Mouse (Mus musculus) megakaryocyte-erythroid progenitor cell, adult 5-6 weeks (primary cell): ENCODE results near the gene Cdk7. TPM values are rescaled to one million over a fixed set of nuclear protein-coding genes. Genes with fewer than 3 reads are reported as not detected.

Experiments used
- ATAC-seq: replicated peaks from 2 replicates; pipeline ENCODE4 v1.8.0; 2016; ENCODE audit warnings: mild to moderate bottlenecking, inconsistent platforms; ENCODE audit not compliant: severe bottlenecking, poor library complexity, low FRiP score, low TSS enrichment
- total RNA-seq, 2 experiments: library from RNA; stranded (forward) in 1 of 2; stranded (reverse) in 1 of 2; fragments of 200-1000, 215-1000 nt in 1 of 2; fragments of >200 nt in 1 of 2; fragmentation: Nextera tagmentation in 1 of 2; gene quantifications; 2 replicates each; pipeline ENCODE4 v1.2.3; 2014 to 2017

Gene Cdk7
- total RNA-seq, 2 experiments from 2014 or later: 69.1 to 73.5 TPM

DNA sequence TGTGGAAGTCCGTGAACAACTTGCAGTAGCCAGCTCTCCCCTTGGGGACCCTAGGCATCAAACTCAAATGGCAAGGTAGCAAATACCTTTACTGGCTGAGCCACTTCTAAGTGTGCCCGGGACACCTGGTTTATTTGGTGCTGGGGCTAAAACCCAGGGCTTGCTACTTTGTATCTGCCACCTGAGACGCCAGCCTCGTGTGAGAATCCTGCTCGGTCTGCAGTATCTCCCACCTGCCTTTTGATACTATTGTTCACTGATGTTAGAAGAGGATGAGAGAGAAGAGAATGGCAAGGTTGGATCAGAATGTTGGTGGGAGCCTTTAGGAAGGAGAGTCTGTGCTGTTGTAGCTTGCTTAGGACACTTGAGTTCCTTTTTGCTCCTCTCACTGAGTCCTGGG, 72.6 kb downstream of the Cdk7 start:
- no peak for ATAC-seq

Other genes with a start within 250 kb of the Cdk7 start
- gene Gtf2h2, start 238.4 kb downstream of the Cdk7 start, total RNA-seq (2014; fragmentation: Nextera tagmentation): 56.9 and 85.2 TPM in 2 replicates
- 89.8 and 98.7 TPM in 2 replicates for gene Gtf2h2, start 238.4 kb downstream of the Cdk7 start, total RNA-seq (2017)
- gene Ocln, start 178.2 kb downstream of the Cdk7 start, total RNA-seq (2014; fragmentation: Nextera tagmentation): not detected in 2 replicates
- not detected in 2 replicates for gene Ocln, start 178.2 kb downstream of the Cdk7 start, total RNA-seq (2017)
- 0.74 and 1.7 TPM in 2 replicates for gene Marveld2, start 114.0 kb downstream of the Cdk7 start, total RNA-seq (2014; fragmentation: Nextera tagmentation)
- gene Marveld2, start 114.0 kb downstream of the Cdk7 start, total RNA-seq (2017): 1.3 and 2.1 TPM in 2 replicates
- gene Ak6, start 80.0 kb downstream of the Cdk7 start, total RNA-seq (2014; fragmentation: Nextera tagmentation): 266 and 321 TPM in 2 replicates
- 395 and 432 TPM in 2 replicates for gene Ak6, start 80.0 kb downstream of the Cdk7 start, total RNA-seq (2017)
- gene Rad17, start 79.9 kb downstream of the Cdk7 start, total RNA-seq (2014; fragmentation: Nextera tagmentation): 34.6 and 39.9 TPM in 2 replicates
- gene Rad17, start 79.9 kb downstream of the Cdk7 start, total RNA-seq (2017): 51.5 and 60.1 TPM in 2 replicates
- 19.2 and 24.7 TPM in 2 replicates for gene Taf9, start 79.4 kb downstream of the Cdk7 start, total RNA-seq (2014; fragmentation: Nextera tagmentation)
- 23.6 and 28.5 TPM in 2 replicates for gene Taf9, start 79.4 kb downstream of the Cdk7 start, total RNA-seq (2017)
- gene Ccdc125, start 61.2 kb downstream of the Cdk7 start, total RNA-seq (2014; fragmentation: Nextera tagmentation): 0.90 and 3.6 TPM in 2 replicates
- gene Ccdc125, start 61.2 kb downstream of the Cdk7 start, total RNA-seq (2017): 6.4 and 9.2 TPM in 2 replicates
- gene Mrps36, start 13.7 kb upstream of the Cdk7 start, total RNA-seq (2014; fragmentation: Nextera tagmentation): 122 and 137 TPM in 2 replicates
- gene Mrps36, start 13.7 kb upstream of the Cdk7 start, total RNA-seq (2017): 92.3 and 159 TPM in 2 replicates
- gene Cenph, start 45.0 kb upstream of the Cdk7 start, total RNA-seq (2014; fragmentation: Nextera tagmentation): 58.3 and 100 TPM in 2 replicates
- 67.0 and 95.9 TPM in 2 replicates for gene Cenph, start 45.0 kb upstream of the Cdk7 start, total RNA-seq (2017)
- gene Ccnb1, start 55.6 kb upstream of the Cdk7 start, total RNA-seq (2014; fragmentation: Nextera tagmentation): 99.3 and 102 TPM in 2 replicates
- gene Ccnb1, start 55.6 kb upstream of the Cdk7 start, total RNA-seq (2017): 150 and 153 TPM in 2 replicates
- 48.1 and 53.9 TPM in 2 replicates for gene Slc30a5, start 102.5 kb upstream of the Cdk7 start, total RNA-seq (2014; fragmentation: Nextera tagmentation)
- 83.5 and 95.2 TPM in 2 replicates for gene Slc30a5, start 102.5 kb upstream of the Cdk7 start, total RNA-seq (2017)